Mouse (Mus musculus): ENCODE results near the gene Actr8. TPM values are rescaled to one million over a fixed set of nuclear protein-coding genes. Genes with fewer than 3 reads are reported as not detected.

The Actr8 gene
- polyA plus RNA-seq, 1 experiment from 2014 or later = 27.6 TPM

DNA sequence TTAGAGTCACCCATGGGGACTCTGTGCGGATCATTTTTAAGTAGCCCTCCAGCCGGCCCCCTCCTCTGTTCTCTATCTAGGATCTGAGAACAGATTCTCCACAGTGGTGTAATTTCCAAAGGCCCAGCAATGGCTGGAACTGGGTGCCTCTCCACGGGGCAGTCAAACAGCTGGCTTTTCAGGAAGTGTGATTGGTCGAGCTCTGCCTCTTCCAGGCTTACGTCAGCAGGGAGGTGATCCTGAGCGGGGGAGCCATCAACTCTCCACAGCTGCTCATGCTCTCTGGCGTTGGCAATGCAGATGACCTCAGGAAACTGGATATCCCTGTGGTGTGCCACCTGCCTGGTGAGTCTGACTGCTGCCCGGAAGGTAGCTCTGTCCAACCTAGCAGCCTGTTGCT, 55.3 kb downstream of the Actr8 start:
- Histone ChIP-seq H3K27ac (replicated peaks) (no peak overlapping the region), H3K36me3 (ENCODE audit: control insufficient read depth, insufficient read depth, low read length) (no peaks in the 10 kb centered on the region), H3K4me1 (replicated peaks; ENCODE audit: control insufficient read depth, insufficient read depth) (no peaks in the 10 kb centered on the region), H3K4me2 (replicated peaks; ENCODE audit: low read depth) (no peak overlapping the region), H3K27me3 (ENCODE audit: control insufficient read depth, insufficient read depth, low read length) (no peaks in the 10 kb centered on the region), H3K9ac (ENCODE audit: low read length) (no peak overlapping the region), H3K4me3 (ENCODE audit: low read depth, low read length) (no peak overlapping the region), H3K9me3 (ENCODE audit: control insufficient read depth, low read length) (no peaks in the 10 kb centered on the region)
- TF ChIP-seq CTCF (IDR thresholded peaks at IDR 0.05; ENCODE audit: low read depth) (no peak), EP300 (optimal IDR thresholded peaks at IDR 0.05) (no peak)
- no peak for DNase-seq (ENCODE audit: low spot score)
- no peak for ATAC-seq (ENCODE audit: low FRiP score, low TSS enrichment)
- WGBS = 66% methylated on average over 8 of the region's 8 CpGs

DNA sequence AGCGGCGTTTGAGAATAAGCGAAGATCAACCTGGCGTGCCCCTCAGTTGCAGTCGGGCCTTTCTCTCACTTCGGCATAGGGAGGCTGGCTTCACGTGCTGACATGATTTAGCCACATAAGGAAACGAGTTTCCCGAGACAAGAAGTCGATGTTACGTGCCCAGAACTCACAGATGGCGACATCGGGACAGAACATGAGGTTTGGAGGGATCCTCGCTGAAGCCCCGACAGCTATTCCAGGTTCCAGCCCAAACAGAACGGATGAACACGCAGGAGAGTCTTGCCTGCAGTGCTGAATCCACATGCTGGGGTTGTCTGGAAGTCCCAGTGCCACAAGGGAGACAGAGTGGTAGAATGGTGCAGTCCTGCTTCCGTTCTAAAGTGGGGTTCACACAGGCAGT, 60.3 kb downstream of the Actr8 start:
- DNase-seq (ENCODE audit: low spot score) (no peak), ATAC-seq (ENCODE audit: low FRiP score, low TSS enrichment) (no peak)
- Histone ChIP-seq H3K4me2 (replicated peaks; ENCODE audit: low read depth) (no peak overlapping the region), H3K9ac (ENCODE audit: low read length) (no peak overlapping the region), H3K9me3 (ENCODE audit: control insufficient read depth, low read length) (no peaks in the 10 kb centered on the region), H3K27me3 (ENCODE audit: control insufficient read depth, insufficient read depth, low read length) (no peaks in the 10 kb centered on the region), H3K4me3 (ENCODE audit: low read depth, low read length) (no peak overlapping the region), H3K4me1 (replicated peaks; ENCODE audit: control insufficient read depth, insufficient read depth) (no peaks in the 10 kb centered on the region), H3K36me3 (ENCODE audit: control insufficient read depth, insufficient read depth, low read length) (no peaks in the 10 kb centered on the region; the same call in 1 of the 2 replicates), H3K27ac (replicated peaks) (no peak overlapping the region)
- TF ChIP-seq CTCF (IDR thresholded peaks at IDR 0.05; ENCODE audit: low read depth) (no peak), EP300 (optimal IDR thresholded peaks at IDR 0.05) (no peak)
- WGBS = 89% methylated on average over 18 of the region's 18 CpGs

GRCm38 (mm10) chr14:30039413-30039812, 61.3 kb downstream of the Actr8 start:
- no peaks in the 10 kb centered on the region for H3K27me3 ChIP-seq (ENCODE audit: control insufficient read depth, insufficient read depth, low read length)
- TF ChIP-seq CTCF (IDR thresholded peaks at IDR 0.05; ENCODE audit: low read depth) = no peak
- no peak for TF ChIP-seq EP300 (optimal IDR thresholded peaks at IDR 0.05)
- ATAC-seq (ENCODE audit: low FRiP score, low TSS enrichment) (no peak), DNase-seq (ENCODE audit: low spot score) (no peak)
- H3K36me3 ChIP-seq (ENCODE audit: control insufficient read depth, insufficient read depth, low read length) = no peaks in the 10 kb centered on the region; the same call in 1 of the 2 replicates
- H3K4me3 ChIP-seq (ENCODE audit: low read depth, low read length) = no peak overlapping the region
- H3K27ac ChIP-seq (replicated peaks) = no peak overlapping the region
- H3K4me1 ChIP-seq (replicated peaks; ENCODE audit: control insufficient read depth, insufficient read depth) = no peaks in the 10 kb centered on the region
- H3K4me2 ChIP-seq (replicated peaks; ENCODE audit: low read depth) = no peak overlapping the region
- H3K9ac ChIP-seq (ENCODE audit: low read length) = no peak overlapping the region
- WGBS = 58% methylated on average over 4 of the region's 4 CpGs
- H3K9me3 ChIP-seq (ENCODE audit: control insufficient read depth, low read length) = no peaks in the 10 kb centered on the region

- H3K9me3 ChIP-seq (ENCODE audit: control insufficient read depth, low read length) = no peaks in the 10 kb centered on the region
- ATAC-seq (ENCODE audit: low FRiP score, low TSS enrichment) = no peak
- H3K9ac ChIP-seq (ENCODE audit: low read length) = no peak overlapping the region
- no peak overlapping the region for H3K27ac ChIP-seq (replicated peaks)
- no peak overlapping the region for H3K4me2 ChIP-seq (replicated peaks; ENCODE audit: low read depth)
- WGBS = 87% methylated on average over 9 of the region's 9 CpGs
- H3K4me3 ChIP-seq (ENCODE audit: low read depth, low read length) = no peak overlapping the region
- no peaks in the 10 kb centered on the region for H3K27me3 ChIP-seq (ENCODE audit: control insufficient read depth, insufficient read depth, low read length)
- H3K4me1 ChIP-seq (replicated peaks; ENCODE audit: control insufficient read depth, insufficient read depth) = 0 out of 2 replicates have a peak, but pooled peaks cover 2% of the 10 kb centered on the region
- TF ChIP-seq CTCF (IDR thresholded peaks at IDR 0.05; ENCODE audit: low read depth) = no peak
- TF ChIP-seq EP300 (optimal IDR thresholded peaks at IDR 0.05) = no peak
- no peaks in the 10 kb centered on the region; the same call in 1 of the 2 replicates for H3K36me3 ChIP-seq (ENCODE audit: control insufficient read depth, insufficient read depth, low read length)
- no peak for DNase-seq (ENCODE audit: low spot score)
Measured at GRCm38 (mm10) chr14:30041836-30042235, 63.7 kb downstream of the Actr8 start.

DNA sequence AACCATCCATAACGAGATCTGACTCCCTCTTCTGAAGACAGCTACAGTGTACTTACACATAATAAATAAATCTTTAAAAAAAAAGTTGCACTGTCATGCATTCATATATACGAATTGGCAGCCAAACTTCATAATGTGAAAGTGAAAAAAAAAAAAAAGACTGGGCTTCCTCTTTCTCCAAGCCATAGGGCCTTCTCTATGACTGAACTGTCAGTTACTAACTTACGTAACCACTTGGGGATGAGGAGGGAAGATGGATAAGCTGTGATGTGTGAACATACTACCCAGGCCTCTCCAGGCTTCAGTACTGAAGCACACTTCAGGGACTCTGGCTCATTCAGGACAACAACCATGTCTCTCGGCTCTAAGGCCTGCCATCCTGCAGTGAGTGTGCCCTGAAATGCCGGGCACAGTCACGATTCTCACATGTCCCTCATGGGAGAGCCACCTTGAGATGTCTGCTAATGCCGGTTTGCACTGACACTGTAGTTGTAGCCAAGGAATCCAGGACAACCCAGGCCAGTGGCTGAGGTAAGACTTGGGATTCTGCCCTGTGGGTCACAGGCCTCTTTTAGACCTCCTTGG, 65.3 kb downstream of the Actr8 start:
- DNase-seq (ENCODE audit: low spot score) = no peak

GRCm38 (mm10) chr14:30045239-30045638, 67.1 kb downstream of the Actr8 start:
- Histone ChIP-seq H3K4me2 (replicated peaks; ENCODE audit: low read depth) (no peak overlapping the region), H3K4me3 (ENCODE audit: low read depth, low read length) (no peak overlapping the region), H3K4me1 (replicated peaks; ENCODE audit: control insufficient read depth, insufficient read depth) (0 out of 2 replicates have a peak, but pooled peaks cover 2% of the 10 kb centered on the region), H3K27me3 (ENCODE audit: control insufficient read depth, insufficient read depth, low read length) (no peaks in the 10 kb centered on the region), H3K27ac (replicated peaks) (no peak overlapping the region), H3K9me3 (ENCODE audit: control insufficient read depth, low read length) (no peaks in the 10 kb centered on the region), H3K9ac (ENCODE audit: low read length) (no peak overlapping the region), H3K36me3 (ENCODE audit: control insufficient read depth, insufficient read depth, low read length) (no peaks in the 10 kb centered on the region; the same call in 1 of the 2 replicates)
- TF ChIP-seq CTCF (IDR thresholded peaks at IDR 0.05; ENCODE audit: low read depth) (no peak), EP300 (optimal IDR thresholded peaks at IDR 0.05) (no peak)
- 65% methylated on average over 10 of the region's 10 CpGs for WGBS
- ATAC-seq (ENCODE audit: low FRiP score, low TSS enrichment) (no peak; the same call in 1 of the 2 replicates), DNase-seq (ENCODE audit: low spot score) (no peak)

More for the DNA sequence above, 65.3 kb downstream of the Actr8 start:
- Histone ChIP-seq H3K4me3 (ENCODE audit: low read depth, low read length) (no peak overlapping the region), H3K4me2 (replicated peaks; ENCODE audit: low read depth) (no peak overlapping the region), H3K4me1 (replicated peaks; ENCODE audit: control insufficient read depth, insufficient read depth) (0 out of 2 replicates have a peak, but pooled peaks cover 2% of the 10 kb centered on the region), H3K27me3 (ENCODE audit: control insufficient read depth, insufficient read depth, low read length) (no peaks in the 10 kb centered on the region), H3K9me3 (ENCODE audit: control insufficient read depth, low read length) (no peaks in the 10 kb centered on the region), H3K36me3 (ENCODE audit: control insufficient read depth, insufficient read depth, low read length) (no peaks in the 10 kb centered on the region; the same call in 1 of the 2 replicates), H3K9ac (ENCODE audit: low read length) (no peak overlapping the region), H3K27ac (replicated peaks) (no peak overlapping the region)
- TF ChIP-seq EP300 (optimal IDR thresholded peaks at IDR 0.05) (no peak), CTCF (IDR thresholded peaks at IDR 0.05; ENCODE audit: low read depth) (no peak)
- WGBS = 82% methylated on average over 7 of the region's 7 CpGs
- no peak for ATAC-seq (ENCODE audit: low FRiP score, low TSS enrichment)

All from stomach, postnatal 0 days (tissue).